ENCODE assay signal across 8 mouse cellular contexts in genomic region chr13:40854451-40855058, GRCm38 (mm10). TPM values are rescaled to one million over a fixed set of nuclear protein-coding genes. Genes with fewer than 3 reads are reported as not detected.
A peak's percentile ranks its signal among the peaks of the same experiment; 100 is the strongest.
DNase-seq lines count a peak whose midpoint lies in the region; ATAC-seq and TF ChIP-seq lines count a peak whose summit lies in the region.

No protein-coding gene starts in this region.

- H3K4me2 ChIP-seq in heart, embryonic 11.5 days: peak overlapping the region; percentile 75

- DNase-seq in kidney, adult 9 months: peak; percentile 93
- DNase-seq in lung, postnatal 10 days: peak; percentile 47
- DNase-seq in retina, postnatal 1 day: peak; percentile 75
- DNase-seq in B cell, adult 2 months: no peak

- H3K36me3 ChIP-seq in erythroblast, embryonic 14.5 days (ENCODE audit: control insufficient read depth): no peaks in the 10 kb centered on the region
- H3K36me3 ChIP-seq in heart, embryonic 11.5 days (ENCODE audit: control insufficient read depth, insufficient read depth, low read length): no peaks in the 10 kb centered on the region

- under 1% methylated on average over 13 of the region's 13 CpGs for WGBS in heart, embryonic 11.5 days (ENCODE audit: insufficient replicate concordance)

- no peak for TF ChIP-seq CTCF in cortical plate, adult 2 months (IDR thresholded peaks at IDR 0.05; ENCODE audit: extremely low read depth, insufficient read depth, low read length)

- H3K9ac ChIP-seq in heart, embryonic 11.5 days (ENCODE audit: low read depth, low read length): peak overlapping the region; percentile 70

- peaks cover 4% of the 10 kb centered on the region; the same call in 1 of the 2 replicates for H3K27me3 ChIP-seq in erythroblast, embryonic 14.5 days (ENCODE audit: control insufficient read depth)
- no peaks in the 10 kb centered on the region for H3K27me3 ChIP-seq in heart, embryonic 11.5 days (ENCODE audit: control insufficient read depth, insufficient read depth, low read length)

- no peaks in the 10 kb centered on the region; the same call in 1 of the 2 replicates for H3K4me1 ChIP-seq in erythroblast, embryonic 14.5 days (ENCODE audit: control insufficient read depth)
- H3K4me1 ChIP-seq in cortical plate, adult 2 months (ENCODE audit: control insufficient read depth, insufficient read depth, low read length): no peaks in the 10 kb centered on the region
- H3K4me1 ChIP-seq in heart, embryonic 11.5 days (ENCODE audit: control insufficient read depth, insufficient read depth, low read length): peaks cover 4% of the 10 kb centered on the region; the same call in 1 of the 2 replicates

- peak overlapping the region; percentile 45 for H3K4me3 ChIP-seq in erythroblast, embryonic 14.5 days (replicated peaks)
- peak overlapping the region; percentile 36 for H3K4me3 ChIP-seq in cortical plate, adult 2 months (ENCODE audit: insufficient read depth, low read length)
- H3K4me3 ChIP-seq in heart, embryonic 11.5 days (ENCODE audit: low read depth, low read length): peak overlapping the region; percentile 44

- H3K27ac ChIP-seq in cortical plate, adult 2 months (ENCODE audit: insufficient read depth, low read length): no peak overlapping the region
- peak overlapping the region; percentile 90 for H3K27ac ChIP-seq in heart, embryonic 11.5 days (ENCODE audit: low read depth, low read length)

- no peaks in the 10 kb centered on the region for H3K9me3 ChIP-seq in erythroblast, embryonic 14.5 days (ENCODE audit: control insufficient read depth, low read length)
- H3K9me3 ChIP-seq in heart, embryonic 11.5 days (replicated peaks; ENCODE audit: control insufficient read depth, low read length): no peaks in the 10 kb centered on the region

- no peak for TF ChIP-seq POLR2A in cortical plate, adult 2 months (IDR thresholded peaks at IDR 0.05; ENCODE audit: extremely low read depth, insufficient read depth, low read length)

- no peak; the same call in 1 of the 2 replicates for ATAC-seq in erythroblast, adult 5-6 weeks (replicated peaks; ENCODE audit: low FRiP score, poor library complexity, severe bottlenecking)
- ATAC-seq in heart, embryonic 11.5 days (replicated peaks; ENCODE audit: insufficient number of reproducible peaks, low FRiP score, low TSS enrichment): peak; percentile 78

RNA-seq across cellular contexts. Expression of gene Gcnt2, which starts 5.0 kb away (rescaled TPM):
- not detected in 2 replicates for polyA plus RNA-seq in erythroblast, embryonic 14.5 days (2012)
- total RNA-seq in erythroblast, adult 5-6 weeks (2015; ENCODE audit: low replicate concordance): 8.6 and 9.4 TPM in 2 replicates
- total RNA-seq in erythroblast, adult 5-6 weeks (2017; ENCODE audit: low replicate concordance): 2.2 and 5.7 TPM in 2 replicates
- polyA plus RNA-seq in cortical plate, adult 2 months (2012; rRNA removed): 7.1 and 9.6 TPM in 2 replicates
- 4.1 and 4.7 TPM in 2 replicates for polyA plus RNA-seq in heart, embryonic 11.5 days (2014; fragmentation: Nextera tagmentation; extraction: Ambion mirVana)

Comparison
In these comparisons a context has a peak if more than half of its experiments do, and no peak if none do; other contexts are left out.
1. DNase-seq: peak in kidney, adult 9 months (single experiment), lung, postnatal 10 days (single experiment) and retina, postnatal 1 day (single experiment); none in B cell, adult 2 months (0 of 2).
2. Peak in every context shown above with its lines, with median percentiles within 50 percentile points of each other: H3K4me3 ChIP-seq.